In genomic region chr9:107983421-107983890, GRCm38 (mm10) we compare ENCODE assay signal across 1 mouse cellular context.
A peak's percentile ranks its signal among the peaks of the same experiment; 100 is the strongest.
TF ChIP-seq lines count a peak whose summit lies in the region.

No protein-coding gene starts in this region.

TF ChIP-seq in MEL, 35 proteins besides CTCF, POLR2A, EP300 and RAD21 (continued from another document):
- no peak; the same call in 1 of the 2 replicates for TF ChIP-seq CHD1 (IDR thresholded peaks at IDR 0.05; ENCODE audit: low read depth, low read length)
- no peak for TF ChIP-seq ZKSCAN1 (IDR thresholded peaks at IDR 0.05; ENCODE audit: low read depth, low read length)
- peak; percentile 33; the same call in 1 of the 2 replicates for TF ChIP-seq NELFE (IDR thresholded peaks at IDR 0.05; ENCODE audit: low read depth, low read length)
- TF ChIP-seq POLR2AphosphoS2 (IDR thresholded peaks at IDR 0.05; ENCODE audit: low read length) = no peak
- TF ChIP-seq ZNF384 (IDR thresholded peaks at IDR 0.05; ENCODE audit: low read depth, low read length) = no peak
- peak; percentile 17; the same call in 1 of the 2 replicates for TF ChIP-seq MXI1 (IDR thresholded peaks at IDR 0.05; ENCODE audit: low read depth, low read length)
- no peak for TF ChIP-seq ZC3H11A (IDR thresholded peaks at IDR 0.05; ENCODE audit: low read depth, low read length)
- peak; percentile 58; the same call in 1 of the 2 replicates for TF ChIP-seq ETS1 (IDR thresholded peaks at IDR 0.05; ENCODE audit: low read depth, low read length)
- TF ChIP-seq MAX (IDR thresholded peaks at IDR 0.05; ENCODE audit: low read length) = no peak
- no peak for TF ChIP-seq MYC (IDR thresholded peaks at IDR 0.05; ENCODE audit: low read depth, low read length)
- TF ChIP-seq TBP (IDR thresholded peaks at IDR 0.05; ENCODE audit: low read depth, low read length) = no peak
- TF ChIP-seq MEF2A (IDR thresholded peaks at IDR 0.05; ENCODE audit: extremely low read depth, insufficient replicate concordance, low read depth, low read length, poor library complexity, severe bottlenecking) = peak; percentile 34; the same call in 1 of the 2 replicates
- no peak for TF ChIP-seq ZMIZ1 (IDR thresholded peaks at IDR 0.05; ENCODE audit: low read depth, low read length)
- TF ChIP-seq GATA1 (IDR thresholded peaks at IDR 0.05; ENCODE audit: low read depth, low read length) = no peak
- TF ChIP-seq TCF12 (IDR thresholded peaks at IDR 0.05; ENCODE audit: low read depth, low read length) = no peak
- TF ChIP-seq USF2 (IDR thresholded peaks at IDR 0.05; ENCODE audit: borderline replicate concordance in 1 of 2, insufficient read depth in 1 of 2, low read depth in 1 of 2, low read length in 2 of 2) = no peak
